Mouse (Mus musculus) adrenal gland, adult (tissue): ENCODE data around the gene Ttc5.
"Not testable (repeated sequence)": the region's sequence is repeated elsewhere in the genome, so short reads cannot be mapped to it uniquely, and the experiment has no call there.

Experiments
- DNase-seq, 2 experiments: peaks; one replicate each; pipeline ENCODE4 v3.0.0; 2022 to 2023; ENCODE audit warnings: low spot score in 1 of 2; ENCODE audit not compliant: inconsistent age in 2 of 2

Gene Ttc5

GRCm38 (mm10) chr14:50785251-50785637, at the start of gene Ttc5:
Gene Ttc5 (minus strand): TSS chr14:50785519.
- DNase-seq = peak; percentile 89 to 97

DNA sequence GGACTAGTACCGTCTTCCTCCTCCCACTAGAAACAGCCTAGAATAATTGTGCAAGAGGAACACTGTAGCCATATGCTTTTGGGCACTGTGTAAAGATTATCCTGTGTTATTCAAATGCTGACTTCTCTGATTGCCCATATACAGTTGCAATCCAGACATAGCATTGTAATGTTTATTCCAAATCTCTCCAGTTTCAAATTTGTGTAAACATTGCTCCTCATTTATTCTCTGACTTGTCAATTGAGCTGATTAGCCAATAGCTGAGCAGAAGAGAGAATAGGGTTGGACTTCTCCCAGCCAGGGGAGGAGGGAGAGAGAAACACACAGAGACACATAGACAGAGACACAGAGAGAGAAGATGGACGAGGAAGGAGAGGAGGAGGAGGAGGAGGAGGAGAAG, 49.1 kb upstream of the Ttc5 start:
- no peak for DNase-seq

GRCm38 (mm10) chr14:50833964-50834363, 48.6 kb upstream of the Ttc5 start:
- DNase-seq = peak; percentile 32 to 51

DNA sequence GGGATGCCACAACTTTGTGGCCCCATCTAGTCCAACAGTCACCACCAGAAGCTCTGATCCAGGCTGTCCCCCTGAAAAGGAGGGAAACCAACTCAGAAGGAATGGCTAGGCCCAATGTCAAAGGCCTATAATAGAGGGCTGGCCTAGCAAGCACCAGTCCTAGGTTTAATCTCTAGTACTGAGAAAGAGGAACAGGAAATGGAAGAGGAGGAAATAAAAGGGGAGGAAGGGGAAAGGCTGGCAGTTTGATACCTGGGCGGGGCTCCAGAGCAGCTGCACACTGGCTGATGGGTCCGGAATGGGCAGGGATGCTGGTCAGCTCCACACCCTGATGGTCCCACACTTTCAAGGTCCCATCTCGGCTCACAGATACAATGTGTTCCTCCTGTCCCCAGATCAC, 44.6 kb upstream of the Ttc5 start:
- DNase-seq = no peak

DNA sequence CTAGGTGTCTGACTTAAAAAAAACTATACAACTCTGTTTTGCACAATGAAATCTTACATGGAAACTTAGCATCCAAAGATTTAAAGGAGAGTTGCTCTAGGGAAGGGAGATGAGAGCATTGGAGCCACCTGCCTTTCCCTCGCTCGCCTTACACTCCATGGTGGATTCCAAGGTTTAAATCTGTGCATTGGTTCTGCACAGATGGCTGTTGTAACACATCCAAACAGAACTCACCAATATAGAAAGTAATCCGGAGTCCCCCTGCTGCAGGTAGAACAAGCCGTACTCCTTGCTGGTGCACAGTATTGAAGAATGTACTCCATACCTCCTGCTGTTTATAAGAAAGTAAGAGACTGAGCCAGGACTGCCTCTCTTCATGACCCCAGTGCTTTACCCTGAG, 41.3 kb upstream of the Ttc5 start:
- no peak for DNase-seq

- no peak for DNase-seq
Observed at GRCm38 (mm10) chr14:50824219-50824618, 38.9 kb upstream of the Ttc5 start.

- no peak for DNase-seq
Observed at GRCm38 (mm10) chr14:50823240-50823639, 37.9 kb upstream of the Ttc5 start.

GRCm38 (mm10) chr14:50813060-50813459, 27.7 kb upstream of the Ttc5 start:
- no peak for DNase-seq

DNA sequence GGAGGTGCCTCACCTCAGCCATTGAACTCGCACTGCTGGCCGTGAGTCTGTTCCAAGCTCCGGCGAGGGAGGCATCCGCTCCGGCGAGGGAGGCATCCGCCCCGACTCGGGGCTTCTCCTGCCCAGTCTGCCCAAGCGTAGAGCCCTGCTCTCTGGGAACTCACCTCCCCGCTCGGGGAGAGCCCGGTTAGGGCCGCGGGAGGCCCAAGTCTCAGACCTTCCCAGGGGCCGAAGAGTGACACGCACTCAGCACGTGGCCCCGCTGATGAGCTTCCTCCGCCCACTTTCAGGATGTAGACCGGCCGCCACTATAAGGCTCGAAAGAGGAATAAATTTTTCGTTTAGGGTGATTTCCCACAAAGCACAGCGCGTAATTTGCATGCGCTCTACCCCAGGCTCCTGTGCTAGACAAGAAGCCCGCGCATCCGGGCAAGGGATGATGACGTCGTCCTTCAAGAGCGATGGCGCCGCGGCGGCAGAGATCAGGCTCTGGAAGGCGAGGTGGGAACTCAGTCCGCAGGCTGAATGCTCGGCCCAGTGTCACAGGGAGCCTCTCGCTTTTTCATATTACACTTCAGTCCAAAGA, 22.3 kb upstream of the Ttc5 start, which contains the start of the genes Ccnb1ip1 and Parp2:
Ccnb1ip1 (minus strand) TSS at position 246 of the 586 bp plus-strand sequence.
Parp2 (plus strand) TSS at position 355 of the 586 bp plus-strand sequence.
- DNase-seq = peak; percentile 98 to 100

GRCm38 (mm10) chr14:50806469-50806868, 21.1 kb upstream of the Ttc5 start:
- not testable (repeated sequence) for DNase-seq

GRCm38 (mm10) chr14:50804683-50805082, 19.4 kb upstream of the Ttc5 start:
- DNase-seq = no peak

GRCm38 (mm10) chr14:50802843-50803562, 17.7 kb upstream of the Ttc5 start:
- peak in 1 of 2 experiments; percentile 59 for DNase-seq

- DNase-seq = no peak
Observed at GRCm38 (mm10) chr14:50802441-50802840, 17.1 kb upstream of the Ttc5 start.

DNA sequence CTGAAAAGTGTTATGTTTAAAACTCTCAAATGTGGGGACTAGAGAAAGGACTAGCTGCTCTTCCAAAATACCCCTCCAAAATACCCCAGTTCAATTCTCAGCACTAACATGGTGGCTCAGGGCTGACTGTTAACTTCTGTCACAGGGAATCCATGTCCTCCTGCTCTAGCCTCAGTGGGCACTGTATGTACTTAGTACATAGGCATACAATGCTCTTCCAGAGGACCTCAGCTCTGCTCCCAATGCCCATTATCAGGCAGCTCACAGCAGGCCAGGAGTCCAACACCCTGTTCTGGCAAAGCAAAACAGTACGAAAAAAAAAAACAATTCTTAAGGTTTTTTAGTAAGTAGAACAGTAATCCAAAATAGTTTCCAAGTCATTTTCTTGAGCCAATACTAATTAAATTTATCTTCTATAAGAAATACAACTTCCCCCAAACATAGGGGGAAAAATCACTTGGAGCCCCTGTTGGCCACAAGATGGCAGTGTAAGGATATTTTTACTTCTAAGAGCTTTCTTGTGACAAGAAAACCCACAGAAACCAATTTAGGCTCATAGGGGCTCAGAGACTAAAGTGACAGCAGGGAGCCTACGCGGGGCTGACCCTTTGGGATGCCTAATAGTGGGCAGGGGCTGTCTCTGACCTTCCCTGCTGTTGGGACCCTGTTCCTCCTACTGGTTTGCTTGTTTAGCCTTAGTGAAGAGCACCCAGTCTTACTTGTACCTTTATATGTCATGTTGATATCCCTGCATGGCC, 14.4 kb upstream of the Ttc5 start:
- peak; percentile 24 to 79 for DNase-seq

GRCm38 (mm10) chr14:50798512-50798911, 13.2 kb upstream of the Ttc5 start:
- DNase-seq = no peak

DNA sequence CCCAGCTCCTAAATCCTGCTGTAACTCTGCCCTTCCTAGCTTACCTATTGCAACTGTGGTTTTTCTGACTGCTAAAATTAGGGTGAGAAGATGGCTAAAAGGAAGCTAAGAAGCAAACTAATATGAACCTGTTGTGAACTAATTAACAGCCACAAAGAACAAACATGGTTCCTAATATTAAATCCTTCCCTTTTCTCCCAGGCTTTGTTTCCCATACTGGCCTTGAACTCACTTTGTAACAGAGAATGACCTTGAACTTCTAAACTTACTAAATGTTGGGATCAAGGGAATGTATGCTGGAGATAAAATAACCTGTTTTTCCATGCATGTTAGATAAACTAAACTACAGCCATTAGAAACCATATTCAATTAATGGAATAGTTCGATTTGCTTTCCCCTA, 11.1 kb upstream of the Ttc5 start:
- no peak for DNase-seq

DNA sequence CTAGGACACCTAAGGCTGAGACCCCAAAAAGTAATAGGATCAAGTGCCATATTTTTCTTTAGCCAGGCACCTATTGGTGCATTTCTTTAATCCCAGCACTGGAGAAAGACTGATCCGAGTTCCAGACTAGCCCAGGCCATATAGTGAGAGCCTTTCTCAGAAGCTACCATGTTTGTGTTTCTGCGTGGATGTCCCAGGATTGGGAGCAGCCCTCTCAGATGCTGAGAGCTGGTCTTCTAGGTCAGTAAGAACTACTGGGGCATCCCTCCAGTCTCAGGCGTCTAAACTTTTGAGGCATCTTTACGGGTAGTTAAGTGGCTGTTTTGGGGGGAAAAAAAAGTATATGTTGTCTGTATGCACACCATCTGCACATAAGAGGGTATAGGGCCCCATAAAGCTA, 10.6 kb upstream of the Ttc5 start:
- no peak for DNase-seq

GRCm38 (mm10) chr14:50795261-50795935, 10.1 kb upstream of the Ttc5 start:
- DNase-seq = no peak

DNA sequence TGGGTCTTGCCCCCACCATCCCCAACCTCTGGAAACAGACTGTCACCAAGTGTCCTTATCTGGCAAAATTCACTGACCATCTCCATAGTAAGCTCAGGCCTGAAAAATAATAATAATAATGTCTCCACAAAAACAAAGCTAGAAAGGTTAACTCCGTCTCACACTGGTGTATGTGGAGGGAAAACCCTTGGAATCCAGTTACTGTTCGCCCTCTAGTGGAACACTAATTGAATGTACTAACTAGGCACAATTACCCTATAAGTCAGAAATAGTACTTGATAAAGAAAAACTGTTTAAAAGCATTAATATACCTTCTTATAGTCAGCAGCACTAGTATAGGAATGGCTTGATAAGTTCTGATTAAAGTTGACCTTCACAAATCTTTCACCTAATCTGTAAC, 2.8 kb upstream of the Ttc5 start:
- DNase-seq = no peak

GRCm38 (mm10) chr14:50784391-50785250, 698 bp downstream of the Ttc5 start:
- no peak for DNase-seq
